Comparison of ENCODE assay signal across 11 mouse cellular contexts in genomic region chr5:73205996-73206629, GRCm38 (mm10). TPM values are rescaled to one million over a fixed set of nuclear protein-coding genes. Genes with fewer than 3 reads are reported as not detected.
DNase-seq lines count a peak whose midpoint lies in the region; ATAC-seq lines count a peak whose summit lies in the region.
"Had no signal": no experiment of that assay in that cellular context is flagged by ENCODE, and none has a peak within 500 bp of the region (broad histone marks: within the 10 kb centered on the region; RNA-seq: fewer than 3 reads in every experiment).

No protein-coding gene starts in this region.

- H3K4me3 ChIP-seq in heart, embryonic 15.5 days = no peak overlapping the region
- H3K4me3 ChIP-seq in hindbrain, embryonic 14.5 days (replicated peaks; ENCODE audit: low read length) = no peak overlapping the region

- 31% methylated on average over 8 of the region's 8 CpGs for WGBS in heart, embryonic 15.5 days
- 87% methylated on average over 8 of the region's 8 CpGs for WGBS in hindbrain, embryonic 14.5 days

- H3K4me2 ChIP-seq in heart, embryonic 15.5 days = 0 out of 2 replicates have a peak overlapping the region, but pooled peaks have one; percentile 4
- no peak overlapping the region for H3K4me2 ChIP-seq in hindbrain, embryonic 14.5 days (replicated peaks)

- H3K36me3 ChIP-seq in heart, embryonic 15.5 days = peaks cover 5% of the 10 kb centered on the region; the same call in 1 of the 2 replicates
- no peaks in the 10 kb centered on the region for H3K36me3 ChIP-seq in hindbrain, embryonic 14.5 days (replicated peaks; ENCODE audit: control insufficient read depth, insufficient read depth)

- H3K9ac ChIP-seq in heart, embryonic 15.5 days = no peak overlapping the region
- H3K9ac ChIP-seq in hindbrain, embryonic 14.5 days = no peak overlapping the region

- no peak for ATAC-seq in heart, embryonic 15.5 days (replicated peaks; ENCODE audit: insufficient number of reproducible peaks, insufficient read depth, low FRiP score, low read depth)
- peak; percentile 46 for ATAC-seq in activated CD4-positive, CD25-positive, alpha-beta regulatory T cell, adult 4 months
- ATAC-seq in hindbrain, embryonic 14.5 days (ENCODE audit: low FRiP score) = no peak

- no peaks in the 10 kb centered on the region for H3K9me3 ChIP-seq in heart, embryonic 15.5 days (replicated peaks)
- no peaks in the 10 kb centered on the region for H3K9me3 ChIP-seq in hindbrain, embryonic 14.5 days (ENCODE audit: control insufficient read depth, low read length)

- peak overlapping the region; percentile 92 for H3K27ac ChIP-seq in heart, embryonic 15.5 days
- no peak overlapping the region for H3K27ac ChIP-seq in hindbrain, embryonic 14.5 days
- H3K27ac ChIP-seq: macrophage had no signal

- no peaks in the 10 kb centered on the region for H3K27me3 ChIP-seq in heart, embryonic 15.5 days
- H3K27me3 ChIP-seq in hindbrain, embryonic 14.5 days (ENCODE audit: control insufficient read depth, insufficient read depth, low read length) = no peaks in the 10 kb centered on the region

- H3K4me1 ChIP-seq in heart, embryonic 15.5 days (replicated peaks) = peaks cover 35% of the 10 kb centered on the region
- H3K4me1 ChIP-seq in hindbrain, embryonic 14.5 days (replicated peaks; ENCODE audit: control insufficient read depth, insufficient read depth, low read length) = no peaks in the 10 kb centered on the region

- intact Hi-C loops in heart, postnatal 14 days (cut with DNase I) = no loop called here

- no peak for DNase-seq in heart, postnatal 14 days
- peak; percentile 25 for DNase-seq in CD4-positive, CD25-positive, alpha-beta regulatory T cell, adult 2 months (ENCODE audit: low read depth, low spot score)
- peak; percentile 46 for DNase-seq in naive thymus-derived CD4-positive, alpha-beta T cell, adult 2 months (ENCODE audit: low read depth)
- no peak for DNase-seq in embryo, embryonic 10 days (ENCODE audit: low spot score)
- no peak for DNase-seq in kidney, adult 8-10 months
- DNase-seq in hindbrain, embryonic 14.5 days (ENCODE audit: low spot score) = no peak
- DNase-seq: kidney, adult 18-20 months; right cerebral cortex, postnatal 14 days had no signal

RNA-seq across cellular contexts. Expression of gene Fryl, which starts 50.3 kb away (rescaled TPM):
- polyA plus RNA-seq in heart, embryonic 15.5 days (2015; fragmentation: Nextera tagmentation; extraction: Ambion mirVana) = 25.7 and 28.4 TPM in 2 replicates
- total RNA-seq in heart, postnatal 14 days (2021) = 10 to 100 TPM; 45.9 to 50.9 TPM
- polyA plus RNA-seq in activated CD4-positive, CD25-positive, alpha-beta regulatory T cell, adult 4 months (2017; shearing (Covaris generic)) = 10 to 100 TPM; 90.0 to 92.4 TPM
- polyA plus RNA-seq in hindbrain, embryonic 14.5 days (2014; fragmentation: Nextera tagmentation; extraction: Ambion mirVana) = 40.7 and 45.2 TPM in 2 replicates

Comparison
In these comparisons a context has a peak if more than half of its experiments do, and no peak if none do; other contexts are left out.
1. DNase-seq: peak in CD4-positive, CD25-positive, alpha-beta regulatory T cell, adult 2 months (single experiment) and naive thymus-derived CD4-positive, alpha-beta T cell, adult 2 months (single experiment); none in heart, postnatal 14 days (0 of 2), embryo, embryonic 10 days (single experiment), kidney, adult 8-10 months (0 of 2) and hindbrain, embryonic 14.5 days (single experiment).